ENCODE assay signal across 8 mouse cellular contexts in the genomic region with DNA sequence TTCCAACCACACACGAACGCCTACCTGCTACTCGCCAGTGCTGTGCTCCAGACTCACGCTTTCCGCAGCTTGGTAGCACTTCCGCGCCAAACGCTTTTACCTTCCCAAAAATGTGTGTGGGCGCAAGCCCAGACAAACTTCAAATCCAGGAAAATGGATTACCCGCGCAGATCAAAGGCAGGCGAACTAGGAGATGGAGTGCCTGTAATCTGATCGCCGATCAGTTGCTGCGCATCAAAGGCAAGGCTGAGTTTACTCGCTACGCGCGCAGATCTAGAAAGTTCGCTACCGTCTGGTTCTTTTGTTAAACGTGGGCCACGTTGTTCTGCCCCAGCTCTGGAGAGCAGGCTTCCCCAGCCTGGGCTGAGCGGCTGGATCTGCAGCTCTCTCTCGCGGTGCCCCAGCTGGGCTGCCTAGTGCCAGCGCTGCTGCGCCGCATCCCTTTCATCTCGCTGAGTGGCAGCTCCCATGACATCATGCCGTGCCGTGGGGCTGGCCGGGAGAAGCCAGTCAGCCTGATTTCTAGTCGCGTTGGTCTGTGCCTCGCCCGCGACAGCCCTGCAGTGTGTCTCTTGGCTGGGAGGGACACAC. TPM values are rescaled to one million over a fixed set of nuclear protein-coding genes. Genes with fewer than 3 reads are reported as not detected.
DNase-seq lines count a peak whose midpoint lies in the region; ATAC-seq and TF ChIP-seq lines count a peak whose summit lies in the region.

Gene Tnfrsf19, minus strand, starts transcription at position 400 of the 591 bp plus-strand sequence.

- WGBS in hindbrain, embryonic 12.5 days: under 1% methylated on average over 38 of the region's 38 CpGs

- H3K4me3 ChIP-seq in hindbrain, embryonic 12.5 days: peak within 1 kb of the TSS; percentile 44
- peak within 1 kb of the TSS; percentile 62 for H3K4me3 ChIP-seq in left cerebral cortex, adult 2 months

- peak within 1 kb of the TSS; percentile 52 for H3K9ac ChIP-seq in hindbrain, embryonic 12.5 days

- peak; percentile 71 for ATAC-seq in Patski
- peak; percentile 95 for ATAC-seq in hindbrain, embryonic 12.5 days (ENCODE audit: low FRiP score)

- no peak for DNase-seq in Patski (ENCODE audit: low read depth, low spot score)
- peak; percentile 76 to 82 for DNase-seq in cerebellum, postnatal 10 days
- DNase-seq in frontal cortex, postnatal 25 days (ENCODE audit: low spot score in 2 of 2): peak; percentile 65 to 72
- peak; percentile 81 for DNase-seq in left cerebral cortex, adult 2 months (ENCODE audit: extremely low spot score in 1 of 2, low spot score in 2 of 2)
- DNase-seq in lung, postnatal 4 days: peak; percentile 87 to 92
- peak; percentile 91 to 92 for DNase-seq in right cerebral cortex, postnatal 10 days (ENCODE audit: low spot score in 2 of 2)
- peak; percentile 29 for DNase-seq in urinary bladder, postnatal 10 days (ENCODE audit: low spot score)

- peaks cover 27% of the 10 kb centered on the region for H3K27me3 ChIP-seq in Patski
- peaks cover 5% of the 10 kb centered on the region; the same call in 1 of the 2 replicates for H3K27me3 ChIP-seq in hindbrain, embryonic 12.5 days

- H3K9me3 ChIP-seq in hindbrain, embryonic 12.5 days (replicated peaks): no peaks in the 10 kb centered on the region

- CTCF ChIA-PET in Patski (lab: Charles Lee): interaction anchor here (1.0 kb wide), 1 partner anchor 9 kb away, joined by 3 read pairs; no protein-coding TSS in a partner anchor

- no peaks in the 10 kb centered on the region for H3K36me3 ChIP-seq in hindbrain, embryonic 12.5 days

- peak within 1 kb of the TSS; percentile 75 for H3K27ac ChIP-seq in hindbrain, embryonic 12.5 days
- peak within 1 kb of the TSS; percentile 93 for H3K27ac ChIP-seq in left cerebral cortex, adult 2 months

- intact Hi-C loops in left cerebral cortex, adult 2 months (cut with DNase I): loop anchor here (5.0 kb wide), 1 partner anchor 36 kb away; no protein-coding TSS in a partner anchor

- POLR2A ChIA-PET in Patski (lab: Charles Lee): no interaction called here

- H3K4me2 ChIP-seq in hindbrain, embryonic 12.5 days (replicated peaks): peak within 1 kb of the TSS; percentile 81

- in situ Hi-C loops in Patski (cut with MboI; ENCODE audit: low pct_unique_long_range_greater_than_20kb): no loop called here

- H3K4me1 ChIP-seq in hindbrain, embryonic 12.5 days: peaks cover 29% of the 10 kb centered on the region

- no peak for TF ChIP-seq CTCF in Patski (IDR thresholded peaks at IDR 0.05)
- TF ChIP-seq CTCF in left cerebral cortex, adult 2 months (IDR thresholded peaks at IDR 0.05): no peak

RNA-seq across cellular contexts. Expression of gene Tnfrsf19, which starts in this region (rescaled TPM):
- polyA plus RNA-seq in Patski (2021): 0.49 TPM
- polyA plus RNA-seq in hindbrain, embryonic 12.5 days (2016; fragmentation: Nextera tagmentation; extraction: Ambion mirVana): 55.8 and 57.2 TPM in 2 replicates
- total RNA-seq in left cerebral cortex, adult 2 months (2021): 10 to 100 TPM; 49.5 to 51.9 TPM

Comparison
In these comparisons a context has a peak if more than half of its experiments do, and no peak if none do; other contexts are left out.
1. RNA of gene Tnfrsf19 (polyA plus RNA-seq): 55.8 to 57.2 TPM in hindbrain, embryonic 12.5 days; 0.49 TPM in Patski (single experiment); every median in the first group is over 10 times any median in the second.
2. Peak in ATAC-seq in Patski; RNA of the gene not detected or under 1 TPM.